Mouse (Mus musculus) heart, adult 2 months (tissue): Measurements from ENCODE around the gene Hmbs.

ENCODE experiments used
- CTCF ChIP-seq: fragments of 200-600 bp; IDR thresholded peaks from 2 replicates; pipeline ENCODE4 v1.8.1; 2022; ENCODE audit warnings: antibody characterized with exemption, mild to moderate bottlenecking, moderate library complexity
- EP300 ChIP-seq: fragments of 200-500 bp; IDR thresholded peaks from 2 replicates; pipeline ENCODE4 v1.6.1; 2011; ENCODE audit warnings: low read depth, low read length, control low read depth; ENCODE audit not compliant: insufficient read depth

DNA sequence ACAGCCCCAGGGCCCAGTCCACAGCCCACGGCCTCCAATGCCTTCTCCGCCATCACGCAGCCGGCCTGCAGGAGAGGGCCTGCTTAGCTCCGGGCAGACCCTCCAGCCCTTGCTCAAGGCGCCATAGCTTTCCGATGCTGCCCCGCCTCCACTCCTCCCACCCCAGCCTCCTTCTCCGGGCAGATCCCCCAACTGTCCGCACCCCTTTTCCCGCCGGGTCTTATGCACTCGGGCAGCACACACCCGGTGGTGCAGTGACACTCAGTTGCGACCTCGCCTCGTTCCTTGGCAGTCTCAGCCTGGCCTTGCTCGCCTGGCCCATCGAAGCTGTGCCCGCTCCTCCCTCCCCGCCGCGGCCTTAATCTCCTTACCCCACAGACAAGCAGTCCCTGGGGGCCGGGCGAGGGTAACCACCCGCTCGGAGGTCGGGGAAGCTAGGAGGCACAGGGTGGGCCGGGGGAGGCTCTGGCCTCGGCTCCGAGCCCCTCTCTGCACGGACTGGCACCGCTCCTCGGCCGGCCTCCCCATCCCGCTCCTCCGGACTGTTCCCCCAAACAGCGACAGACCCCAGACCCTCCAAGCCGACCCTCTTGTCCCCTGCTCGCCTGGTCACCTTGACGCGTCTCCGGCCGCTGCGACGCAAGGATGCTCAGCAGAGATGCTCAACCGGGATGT lies 56.5 kb downstream of the Hmbs start:
- TF ChIP-seq CTCF: no peak
- TF ChIP-seq EP300: no peak
